Mouse (Mus musculus) midbrain, postnatal 0 days (tissue): ENCODE measurements at regions not wholly inside any gene's neighbourhood (a gene's known extent, or its start where the extent isn't known, plus 50 kb on each side); places are given as distances from the start of the nearest gene placed in this dataset.
"Not testable (repeated sequence)": the region's sequence is repeated elsewhere in the genome, so short reads cannot be mapped to it uniquely, and the experiment has no call there.

ENCODE experiments used
- ATAC-seq: fragments of 200-750 bp; cut with Nextera tagmentation; 2 replicates; pipeline ENCODE4 v1.8.0; 2017; ENCODE audit warnings: moderate number of reproducible peaks, mild to moderate bottlenecking, moderate TSS enrichment, moderate library complexity; ENCODE audit not compliant: low FRiP score
- DNase-seq: peaks from one replicate; pipeline ENCODE4 v3.0.0-alpha.2; 2015; ENCODE audit warnings: low spot score
- H3K27ac ChIP-seq: fragments of 300-500 bp; sonication (generic); 2 replicates; pipeline ENCODE4 v1.5.1; 2014; ENCODE audit warnings: low read depth, mild to moderate bottlenecking, low read length, mixed read lengths
- H3K27me3 ChIP-seq: fragments of 300-500 bp; sonication (generic); 2 replicates; pipeline ENCODE4 v1.6.1; 2014; ENCODE audit warnings: low read length, control low read depth, mixed read lengths; ENCODE audit not compliant: insufficient read depth
- H3K36me3 ChIP-seq: fragments of 300-500 bp; sonication (generic); 2 replicates; pipeline ENCODE4 v1.6.1; 2014; ENCODE audit warnings: low read length, control low read depth, mixed read lengths; ENCODE audit not compliant: insufficient read depth
- H3K4me1 ChIP-seq: fragments of 300-500 bp; sonication (generic); 2 replicates; pipeline ENCODE4 v1.6.1; 2014; ENCODE audit warnings: mild to moderate bottlenecking, control low read depth, antibody characterized with exemption, low read length, mixed read lengths; ENCODE audit not compliant: insufficient read depth
- H3K4me2 ChIP-seq: fragments of 300-500 bp; sonication (generic); 2 replicates; pipeline ENCODE4 v1.6.1; 2014; ENCODE audit warnings: low read depth, mild to moderate bottlenecking, low read length, mixed read lengths; ENCODE audit not compliant: poor library complexity, severe bottlenecking
- H3K4me3 ChIP-seq: fragments of 300-500 bp; sonication (generic); 2 replicates; pipeline ENCODE4 v1.5.1; 2014; ENCODE audit warnings: low read depth, mild to moderate bottlenecking, low read length, moderate library complexity
- H3K9ac ChIP-seq: fragments of 300-500 bp; sonication (generic); replicated peaks from 2 replicates; pipeline ENCODE4 v1.6.1; 2014; ENCODE audit warnings: mild to moderate bottlenecking, low read length, moderate library complexity, mixed read lengths; ENCODE audit not compliant: poor library complexity, severe bottlenecking
- H3K9me3 ChIP-seq: fragments of 300-500 bp; sonication (generic); 2 replicates; pipeline ENCODE4 v1.6.1; 2016; ENCODE audit warnings: low read length, control low read depth
- CTCF ChIP-seq: IDR thresholded peaks from 2 replicates; pipeline ENCODE4 v1.5.1; 2016; ENCODE audit warnings: antibody characterized with exemption, mild to moderate bottlenecking
- WGBS: fragments of 180-500 bp; shearing (Covaris S2); extraction: QIAGEN DNeasy Blood & Tissue Kit; methylation state at CpG from one replicate; pipeline ENCODE4 v1.1.7; 2014; 5-methylcytosine and 5-hydroxymethylcytosine counted together

- Histone ChIP-seq H3K27me3 (no peaks in the 10 kb centered on the region), H3K4me2 (no peak overlapping the region), H3K4me3 (no peak overlapping the region), H3K9ac (no peak overlapping the region), H3K9me3 (no peaks in the 10 kb centered on the region), H3K27ac (no peak overlapping the region), H3K36me3 (no peaks in the 10 kb centered on the region), H3K4me1 (no peaks in the 10 kb centered on the region)
- TF ChIP-seq CTCF, result no peak
- WGBS, result 77% methylated on average over 7 of the region's 7 CpGs
- ATAC-seq (no peak), DNase-seq (no peak)
Observed at GRCm38 (mm10) chr8:114004436-114004835, 128.9 kb upstream of the Nudt7 start.

- no peak overlapping the region for H3K27ac ChIP-seq
- ATAC-seq (no peak), DNase-seq (no peak)
- H3K36me3 ChIP-seq, result no peaks in the 10 kb centered on the region
- H3K9ac ChIP-seq, result no peak overlapping the region
- 86% methylated on average over 5 of the region's 5 CpGs for WGBS
- no peaks in the 10 kb centered on the region for H3K27me3 ChIP-seq
- H3K4me2 ChIP-seq, result no peak overlapping the region
- no peak for TF ChIP-seq CTCF
- no peaks in the 10 kb centered on the region for H3K9me3 ChIP-seq
- no peak overlapping the region for H3K4me3 ChIP-seq
- H3K4me1 ChIP-seq, result no peaks in the 10 kb centered on the region
Observed at GRCm38 (mm10) chr8:114006587-114006986, 126.8 kb upstream of the Nudt7 start.

DNA sequence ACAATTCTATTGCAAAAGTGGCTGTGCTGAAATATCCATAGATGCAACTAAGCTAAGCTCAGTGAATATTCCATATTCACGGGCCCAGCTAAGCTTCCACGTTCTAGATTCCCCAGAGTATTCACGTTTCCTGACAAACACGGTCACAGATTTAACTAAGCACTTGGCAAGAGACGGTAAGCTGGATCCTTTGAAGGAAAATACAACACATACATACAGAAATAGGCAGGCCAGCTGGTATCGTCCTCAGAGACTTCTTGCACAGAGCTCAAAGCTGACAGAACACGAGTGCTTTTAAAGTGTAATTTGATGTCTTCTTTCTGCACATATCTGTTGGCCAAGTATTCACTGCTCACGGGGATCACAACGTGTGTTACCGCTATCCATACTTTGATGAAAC is 126.3 kb upstream of the Nudt7 start:
- TF ChIP-seq CTCF, result no peak
- Histone ChIP-seq H3K27ac (no peak overlapping the region), H3K27me3 (no peaks in the 10 kb centered on the region), H3K36me3 (no peaks in the 10 kb centered on the region), H3K9ac (no peak overlapping the region), H3K4me3 (no peak overlapping the region), H3K4me1 (no peaks in the 10 kb centered on the region), H3K9me3 (no peaks in the 10 kb centered on the region), H3K4me2 (no peak overlapping the region)
- 63% methylated on average over 10 of the region's 10 CpGs for WGBS
- DNase-seq, result no peak
- no peak for ATAC-seq

GRCm38 (mm10) chr8:114018364-114018763 is 115.0 kb upstream of the Nudt7 start:
- Histone ChIP-seq H3K9ac (no peak overlapping the region), H3K27ac (no peak overlapping the region), H3K4me2 (no peak overlapping the region), H3K9me3 (no peaks in the 10 kb centered on the region), H3K4me1 (no peaks in the 10 kb centered on the region), H3K36me3 (no peaks in the 10 kb centered on the region), H3K4me3 (no peak overlapping the region), H3K27me3 (no peaks in the 10 kb centered on the region)
- TF ChIP-seq CTCF, result no peak
- DNase-seq (peak; percentile 48), ATAC-seq (no peak)
- WGBS, result 48% methylated on average over 5 of the region's 5 CpGs

DNA sequence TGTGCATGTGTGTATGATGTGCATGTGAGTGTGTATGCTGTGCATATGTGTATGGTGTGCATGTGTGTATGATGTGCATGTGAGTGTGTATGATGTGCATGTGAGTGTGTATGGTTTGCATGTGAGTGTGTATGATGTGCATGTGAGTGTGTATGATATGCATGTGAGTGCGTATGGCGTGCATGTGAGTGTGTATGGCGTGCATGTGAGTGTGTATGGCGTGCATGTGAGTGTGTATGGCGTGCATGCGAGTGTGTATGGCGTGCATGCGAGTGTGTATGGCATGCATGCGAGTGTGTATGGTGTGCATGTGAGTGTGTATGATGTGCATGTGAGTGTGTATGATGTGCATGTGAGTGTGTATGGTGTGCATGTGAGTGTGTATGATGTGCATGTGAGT is 103.2 kb upstream of the Nudt7 start:
- not testable (repeated sequence) for H3K36me3 ChIP-seq, DNase-seq, ATAC-seq, H3K27ac ChIP-seq, H3K9ac ChIP-seq, H3K4me1 ChIP-seq, H3K4me2 ChIP-seq, H3K27me3 ChIP-seq, H3K4me3 ChIP-seq, H3K9me3 ChIP-seq
- 97% methylated on average over 9 of the region's 9 CpGs for WGBS

DNA sequence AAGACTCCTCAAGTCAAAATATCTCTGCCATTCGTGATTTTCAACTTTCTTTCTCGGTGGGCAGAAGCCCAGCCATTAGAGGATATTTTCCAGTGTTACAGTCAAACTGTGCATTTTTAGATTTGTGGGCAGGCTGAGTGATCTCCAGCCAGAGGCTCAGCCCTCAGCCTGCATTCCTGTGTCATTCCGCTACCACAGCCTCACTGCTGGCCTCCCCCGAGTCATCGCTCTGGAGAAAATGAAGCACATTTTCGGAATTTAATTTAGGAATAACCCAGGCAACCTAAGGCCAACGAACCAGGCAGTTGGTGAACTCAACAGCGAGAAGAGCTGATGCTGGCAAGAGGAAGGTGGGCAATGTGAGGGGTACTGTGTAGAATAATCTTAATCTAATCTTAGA is 80.9 kb upstream of the Nudt7 start:
- WGBS, result 83% methylated on average over 8 of the region's 8 CpGs
- ATAC-seq (no peak), DNase-seq (no peak)
- Histone ChIP-seq H3K27ac (no peak overlapping the region), H3K27me3 (no peaks in the 10 kb centered on the region), H3K9ac (no peak overlapping the region), H3K4me2 (no peak overlapping the region), H3K4me1 (no peaks in the 10 kb centered on the region), H3K4me3 (no peak overlapping the region), H3K36me3 (no peaks in the 10 kb centered on the region), H3K9me3 (no peaks in the 10 kb centered on the region)
- TF ChIP-seq CTCF, result no peak

DNA sequence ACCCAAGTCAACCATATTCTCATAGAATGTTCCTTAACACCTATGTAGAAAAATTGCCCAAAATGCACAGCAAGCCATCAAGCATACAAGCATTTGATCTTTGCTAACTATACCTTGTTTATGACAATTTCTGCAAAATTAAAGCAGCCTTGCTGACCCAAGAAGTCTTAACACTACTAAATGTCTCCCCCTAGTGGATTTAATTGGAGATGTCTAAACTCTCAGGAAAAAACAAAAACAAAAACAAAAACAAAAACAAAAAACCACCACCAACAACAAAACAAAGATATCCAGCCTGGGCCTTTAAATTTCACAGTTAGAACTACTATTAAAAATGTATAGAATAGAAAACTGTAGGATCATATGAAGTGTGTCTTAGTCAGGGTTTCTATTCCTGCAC is 69.8 kb upstream of the Nudt7 start:
- DNase-seq, result peak; percentile 31

More for the DNA sequence above, 69.8 kb upstream of the Nudt7 start:
- Histone ChIP-seq H3K36me3 (no peaks in the 10 kb centered on the region), H3K4me1 (no peaks in the 10 kb centered on the region), H3K4me3 (no peak overlapping the region), H3K9me3 (no peaks in the 10 kb centered on the region), H3K9ac (no peak overlapping the region), H3K27me3 (no peaks in the 10 kb centered on the region), H3K4me2 (no peak overlapping the region), H3K27ac (no peak overlapping the region)
- peak; percentile 59 for TF ChIP-seq CTCF
- ATAC-seq, result no peak
